Mouse (Mus musculus) lung, postnatal 0 days (tissue): Measurements from ENCODE around the gene Tmco4.

Experiments used
- CTCF ChIP-seq: IDR thresholded peaks from 2 replicates; pipeline ENCODE4 v1.5.1; 2016; ENCODE audit warnings: antibody characterized with exemption, mild to moderate bottlenecking
- EP300 ChIP-seq: IDR thresholded peaks from 2 replicates; pipeline ENCODE4 v1.6.1; 2016; ENCODE audit warnings: antibody characterized with exemption, mild to moderate bottlenecking, control low read depth

DNA sequence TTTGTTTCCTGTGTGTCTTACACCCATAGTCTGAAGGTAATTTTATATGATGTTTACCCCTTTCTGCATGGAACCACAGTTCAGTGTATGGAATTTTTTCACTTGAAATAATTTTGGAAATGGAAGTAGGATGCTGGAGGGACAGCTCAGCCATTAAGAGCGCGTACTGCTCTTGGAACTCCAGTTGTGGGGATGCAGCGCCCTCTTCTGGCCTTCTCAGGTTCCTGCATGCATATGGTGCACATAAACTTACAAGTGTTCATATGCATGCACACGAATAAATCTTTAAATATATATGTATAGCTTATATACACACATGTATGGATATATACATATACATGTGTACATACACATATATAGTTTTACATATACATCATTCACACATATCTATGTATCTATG lies 24.4 kb downstream of the Tmco4 start:
- no peak for TF ChIP-seq EP300
- TF ChIP-seq CTCF: peak; percentile 54
